Mouse (Mus musculus) ovary, postnatal 10 days (tissue): ENCODE measurements around the gene Cdk17.

Experiments
- DNase-seq: peaks from one replicate; pipeline ENCODE4 v3.0.0; 2022; ENCODE audit warnings: low spot score

Cdk17 gene

DNA sequence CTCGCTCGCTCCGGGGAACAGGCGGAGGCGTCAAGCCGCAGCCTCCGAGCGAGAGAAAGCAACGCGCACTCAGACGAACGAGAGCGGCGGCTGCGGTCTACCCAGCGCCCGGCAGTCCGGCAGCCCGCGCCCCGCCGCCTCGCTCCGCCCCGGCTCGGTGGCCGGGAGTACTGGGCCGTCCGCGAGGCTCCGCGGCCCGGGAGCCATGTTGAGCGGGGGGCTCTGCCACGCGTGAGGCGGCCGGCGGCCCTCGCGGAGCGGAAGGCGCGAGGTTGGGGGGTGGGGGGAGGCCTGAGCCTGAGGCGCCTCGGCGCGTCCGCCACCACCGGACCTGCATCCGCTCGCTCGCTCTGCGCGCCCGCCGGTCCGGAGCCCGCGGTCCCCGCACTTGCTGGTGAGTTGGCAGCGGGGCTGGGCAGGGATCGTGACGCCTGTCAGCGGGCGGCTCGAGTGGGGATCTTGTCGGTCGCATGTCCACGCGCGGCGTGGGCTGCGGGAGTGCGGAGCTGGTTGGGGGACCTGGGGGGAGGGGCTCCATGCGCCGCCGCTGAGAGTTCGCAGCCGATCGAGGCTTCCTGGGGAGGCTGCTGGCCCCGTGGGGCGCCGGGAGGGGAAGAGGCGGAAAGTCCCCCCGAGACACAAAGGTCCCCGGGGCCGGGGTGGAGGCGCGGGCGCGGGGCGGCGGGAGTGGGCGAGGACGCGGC is at the start of gene Cdk17:
Gene Cdk17 (plus strand): TSS at position 69 of the 704 bp plus-strand sequence.
- peak; percentile 65 for DNase-seq

- DNase-seq: no peak
These were observed 49.3 kb upstream of the Cdk17 start for GRCm38 (mm10) chr10:93111412-93111811.

GRCm38 (mm10) chr10:93112021-93112420 is 48.7 kb upstream of the Cdk17 start:
- no peak for DNase-seq

DNA sequence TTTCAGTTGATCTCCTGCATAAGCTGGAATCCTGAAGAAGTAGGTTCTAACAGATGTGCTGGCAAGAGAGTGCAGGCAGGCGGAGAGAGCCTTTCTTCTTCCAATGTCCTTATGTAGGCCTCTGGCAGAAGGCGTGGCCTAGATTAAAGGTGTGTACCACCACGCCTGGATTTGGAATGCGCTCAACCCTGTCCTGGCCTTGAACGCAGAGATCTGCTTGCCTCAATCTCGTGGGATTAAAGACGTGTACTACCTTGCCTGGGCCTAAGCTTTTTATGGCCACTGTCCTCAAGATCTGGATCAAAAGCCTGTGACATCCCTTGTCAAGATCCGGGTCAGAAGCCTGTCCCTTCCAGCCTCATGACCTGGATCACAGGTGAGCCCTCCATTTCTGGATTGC is 46.7 kb upstream of the Cdk17 start:
- DNase-seq: no peak

DNA sequence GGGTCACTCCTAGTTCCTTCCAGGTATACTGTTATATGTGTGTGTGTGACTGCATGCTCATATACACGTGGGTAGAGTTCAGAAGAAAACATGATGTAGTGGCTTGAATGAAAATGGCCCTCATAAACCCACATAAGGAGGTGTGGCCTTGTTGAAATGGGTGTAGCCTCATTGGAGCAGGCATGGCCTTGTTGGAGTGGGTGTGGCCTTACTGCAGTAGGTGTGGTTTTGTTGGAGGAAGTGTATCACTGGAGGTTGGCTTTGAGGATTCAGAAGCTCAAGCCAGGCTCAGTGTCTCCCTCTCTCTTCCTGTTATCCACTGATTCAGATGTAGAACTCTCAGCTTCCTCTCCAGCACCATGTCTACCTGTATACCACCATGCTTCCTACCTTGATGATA is 45.9 kb upstream of the Cdk17 start:
- no peak for DNase-seq

DNA sequence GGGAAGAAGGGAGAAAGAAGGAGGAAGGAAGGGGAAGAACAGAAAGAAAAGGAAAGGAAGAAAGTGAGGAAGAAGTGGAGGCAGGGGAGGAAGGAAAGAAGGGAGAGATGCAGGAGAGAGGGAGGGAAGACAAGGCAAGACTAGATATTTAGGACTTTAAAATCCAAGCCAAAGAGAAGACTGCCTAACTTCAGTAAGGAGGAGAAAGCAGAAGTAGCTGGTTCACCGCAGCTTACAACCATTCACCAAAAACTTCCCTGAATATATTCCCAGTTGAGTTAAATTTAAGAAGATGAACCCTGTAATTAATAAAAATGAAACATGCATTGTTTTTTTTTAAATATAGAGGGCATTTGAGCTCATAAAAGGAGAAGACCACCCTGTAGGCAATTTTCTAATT is 44.9 kb upstream of the Cdk17 start:
- DNase-seq: no peak

DNA sequence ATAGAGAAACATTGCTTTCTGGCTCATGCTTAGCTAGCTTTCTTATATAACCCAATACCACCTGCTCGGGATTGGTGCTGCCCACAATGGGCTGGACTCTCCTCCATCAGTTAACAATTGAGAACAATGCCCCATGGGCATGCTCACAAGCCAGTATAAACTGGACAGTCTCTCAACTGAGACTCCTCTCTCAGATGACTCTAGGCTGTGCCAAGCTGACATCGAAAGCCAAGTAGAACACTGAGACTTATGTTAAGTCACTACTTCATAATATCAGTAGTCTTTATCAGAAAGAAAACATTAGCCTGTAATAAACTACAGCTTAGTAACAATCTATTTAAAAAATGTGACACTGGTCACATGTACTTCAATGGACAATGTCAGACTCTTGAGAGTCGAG is 44.0 kb upstream of the Cdk17 start:
- DNase-seq: no peak

DNA sequence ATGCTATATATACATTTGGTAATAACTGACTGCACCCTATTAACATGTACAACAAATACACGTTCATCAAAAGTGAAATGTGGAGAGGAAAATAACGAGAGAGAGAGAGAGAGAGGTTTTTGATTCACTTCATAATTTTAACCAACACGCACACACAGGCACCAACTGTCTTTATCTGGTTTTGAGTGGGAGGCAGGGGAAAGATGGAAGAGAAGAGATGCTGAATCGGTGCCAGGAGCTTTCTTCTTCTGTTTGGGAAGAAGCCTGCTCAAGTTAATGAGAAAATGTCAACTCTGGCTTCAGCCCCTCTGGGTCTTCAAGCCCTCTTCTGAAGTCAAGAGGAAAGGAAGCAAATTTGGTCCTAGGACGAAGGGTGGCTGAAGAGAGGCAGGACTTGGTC is 40.9 kb upstream of the Cdk17 start:
- DNase-seq: no peak

- no peak for DNase-seq
These were observed 39.3 kb upstream of the Cdk17 start for GRCm38 (mm10) chr10:93121262-93121860.

DNA sequence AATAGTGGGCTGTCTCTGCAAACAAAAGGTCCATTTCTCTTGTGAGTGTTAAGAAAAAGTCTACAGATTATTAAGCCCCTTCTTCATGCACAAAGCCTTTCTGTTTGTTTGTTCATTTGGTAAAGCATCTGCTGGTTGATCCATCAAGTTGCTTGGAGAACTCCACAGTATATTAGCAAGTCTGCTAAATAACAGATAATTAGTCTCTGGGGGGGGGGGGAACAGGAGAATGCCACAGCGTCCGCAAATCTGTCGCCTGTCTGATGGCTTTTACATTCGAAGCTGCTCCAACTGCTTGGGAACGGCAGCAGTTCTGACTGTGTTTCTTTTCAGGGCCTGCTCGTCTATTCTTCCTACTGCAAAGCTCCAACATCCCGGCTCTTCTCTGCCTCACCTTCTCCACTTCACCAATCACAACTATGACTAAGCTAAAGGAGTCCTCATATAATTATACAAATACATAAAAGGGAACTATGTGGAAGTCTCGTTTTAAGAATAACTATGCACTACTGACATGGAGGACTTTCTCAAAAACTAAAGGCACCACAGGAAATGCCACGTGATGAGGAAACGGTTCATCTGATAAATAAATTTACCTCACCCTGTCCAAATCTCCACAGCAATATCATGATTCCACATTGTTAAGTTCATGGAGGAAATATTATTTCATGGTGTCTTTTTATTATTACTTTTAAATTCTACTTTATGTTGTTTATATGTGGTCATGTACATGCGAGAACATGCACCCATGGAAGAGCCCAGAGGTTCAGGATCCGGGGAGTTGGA is 38.1 kb upstream of the Cdk17 start:
- DNase-seq: no peak

- no peak for DNase-seq
These were observed 37.4 kb upstream of the Cdk17 start for GRCm38 (mm10) chr10:93123310-93123709.

DNA sequence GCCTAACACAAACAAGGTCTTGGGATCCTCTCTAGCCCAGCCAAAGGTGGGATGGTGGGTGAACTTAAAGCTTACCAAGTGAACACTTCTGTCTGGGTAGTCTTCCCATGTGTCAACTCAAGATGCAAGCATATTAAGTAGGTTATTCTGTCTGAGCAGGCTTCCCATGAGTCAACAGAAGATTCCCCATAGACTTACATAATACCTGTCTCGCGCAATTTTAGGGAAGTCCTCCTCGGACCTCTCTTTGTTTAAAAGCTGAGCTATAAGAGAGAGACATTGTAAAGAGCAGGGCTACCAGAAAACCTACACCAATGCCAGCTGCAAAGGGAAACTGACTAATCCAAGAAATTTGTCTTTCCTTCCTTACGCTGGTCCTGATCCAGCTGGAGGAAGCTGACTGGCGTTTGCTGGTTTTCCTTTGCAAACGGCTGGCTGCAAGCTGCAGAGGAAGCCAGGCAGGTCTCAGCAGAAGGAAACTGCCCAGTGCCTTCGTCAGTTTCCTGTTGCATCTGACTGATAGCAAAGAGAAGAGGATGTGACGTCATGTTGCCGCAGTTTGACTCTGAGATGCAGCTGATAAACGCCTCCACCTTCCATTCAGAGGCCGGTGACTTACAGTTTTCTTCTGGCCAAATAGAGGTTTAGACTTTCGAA is 36.6 kb upstream of the Cdk17 start:
- no peak for DNase-seq

- no peak for DNase-seq
These were observed 34.6 kb upstream of the Cdk17 start for GRCm38 (mm10) chr10:93126025-93126424.

- DNase-seq: no peak
These were observed 32.1 kb upstream of the Cdk17 start for GRCm38 (mm10) chr10:93128566-93128965.

DNA sequence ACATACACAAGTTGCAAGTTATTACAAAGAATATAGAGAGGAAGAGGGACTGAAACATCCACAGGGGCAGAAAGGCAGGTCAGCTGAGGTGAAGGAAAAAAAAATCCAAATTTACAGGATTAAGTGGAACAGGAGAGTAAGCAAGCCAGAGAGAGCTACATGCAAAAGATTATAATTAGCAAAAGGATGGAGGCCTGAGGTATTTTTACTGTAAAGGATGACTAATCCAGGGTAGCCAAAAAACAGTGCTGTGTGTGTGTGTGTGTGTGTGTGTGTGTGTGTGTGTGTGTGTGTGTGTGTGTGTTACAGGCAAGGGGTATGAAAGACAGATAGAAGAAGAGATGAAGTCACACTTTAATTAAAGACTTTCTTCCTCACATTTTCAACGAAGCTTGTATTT is 31.3 kb upstream of the Cdk17 start:
- no peak for DNase-seq

- DNase-seq: no peak
These were observed 30.7 kb upstream of the Cdk17 start for GRCm38 (mm10) chr10:93129904-93130455.

DNA sequence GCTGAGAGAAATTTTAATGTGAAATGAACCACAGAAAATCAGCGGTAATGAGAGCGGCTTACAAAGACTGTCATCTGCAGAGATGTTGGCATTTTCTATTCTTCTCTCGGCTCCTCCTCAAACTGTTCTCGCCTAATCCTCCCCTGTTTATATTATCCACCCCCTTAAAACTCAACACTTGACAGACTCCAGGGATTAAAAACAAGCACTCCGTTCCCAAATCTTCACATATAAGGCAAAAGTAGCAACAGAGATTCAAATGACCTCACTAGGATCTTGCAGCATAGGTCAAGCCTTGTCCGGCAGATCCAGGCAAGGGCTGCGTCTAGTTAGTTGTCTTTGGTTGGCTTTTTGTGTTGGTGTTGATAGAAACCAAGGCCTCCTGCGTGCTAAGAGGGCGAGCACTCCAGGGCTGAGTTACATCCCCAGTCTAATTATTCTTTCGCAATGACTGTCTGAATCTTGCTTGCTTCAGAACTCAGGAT is 30.2 kb upstream of the Cdk17 start:
- DNase-seq: no peak

GRCm38 (mm10) chr10:93131865-93132566 is 28.7 kb upstream of the Cdk17 start:
- no peak for DNase-seq

DNA sequence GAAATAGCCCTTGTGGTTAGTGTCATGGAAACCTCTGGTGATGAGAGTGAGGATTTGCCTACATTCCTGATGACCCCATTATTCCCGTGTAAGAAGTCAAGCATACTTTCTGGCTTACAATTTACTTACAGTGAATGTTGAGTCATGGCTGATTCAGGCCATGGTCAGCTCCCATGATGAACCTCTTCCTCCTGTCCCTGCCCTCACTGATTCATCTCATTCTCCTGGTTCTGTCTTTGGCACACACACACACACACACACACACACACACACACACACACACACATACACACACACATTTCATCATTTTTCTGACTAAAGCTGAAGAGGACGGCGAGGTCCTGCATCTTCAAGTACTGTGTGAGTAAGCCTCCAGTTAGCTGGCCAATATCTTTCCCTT is 21.9 kb upstream of the Cdk17 start:
- DNase-seq: no peak

DNA sequence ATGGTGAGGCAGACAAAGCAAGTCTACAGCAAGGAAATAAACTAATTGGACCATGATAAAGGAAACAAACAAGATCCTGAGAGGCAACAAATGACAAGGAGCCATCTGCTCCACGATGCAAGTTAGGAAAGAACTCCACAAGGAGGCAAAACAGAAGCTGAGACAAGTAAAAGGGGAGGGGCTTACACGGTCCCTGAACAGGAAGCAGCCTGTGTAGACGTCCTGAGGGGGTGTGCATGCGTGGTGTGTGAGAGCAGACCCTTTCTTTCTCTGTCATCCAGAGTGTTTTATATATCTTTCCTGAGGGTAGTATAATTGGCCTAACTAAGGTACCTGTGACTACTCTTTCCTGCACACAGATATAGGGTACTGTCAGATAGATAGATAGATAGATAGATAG is 19.9 kb upstream of the Cdk17 start:
- DNase-seq: no peak

- DNase-seq: no peak
These were observed 17.9 kb upstream of the Cdk17 start for GRCm38 (mm10) chr10:93142600-93143284.
